Mouse (Mus musculus) E14TG2a.4 (cell line): Measurements from ENCODE around the gene Nrxn3.

Experiments
- H3K27me3 ChIP-seq: 2 replicates; pipeline ENCODE4 v1.6.1; 2014; ENCODE audit warnings: low read length, control low read depth; ENCODE audit not compliant: insufficient read depth
- H3K36me3 ChIP-seq: 2 replicates; pipeline ENCODE4 v1.6.1; 2014; ENCODE audit warnings: low read length, control low read depth; ENCODE audit not compliant: insufficient read depth
- H3K4me1 ChIP-seq: replicated peaks from 2 replicates; pipeline ENCODE4 v1.6.1; 2014; ENCODE audit warnings: low read depth, low read length, control low read depth
- H3K4me3 ChIP-seq: replicated peaks from 2 replicates; pipeline ENCODE4 v1.5.1; 2014; ENCODE audit warnings: mild to moderate bottlenecking, low read length
- H3K9me3 ChIP-seq: 2 replicates; pipeline ENCODE4 v1.6.1; 2014; ENCODE audit warnings: low read length, control low read depth
- CTCF ChIP-seq: conservative IDR thresholded peaks from 2 replicates; pipeline ENCODE4 v1.5.1; 2014; ENCODE audit warnings: low read length
- NANOG ChIP-seq: IDR thresholded peaks from 2 replicates; pipeline ENCODE4 v1.6.1; 2014; ENCODE audit warnings: borderline replicate concordance, low read length, mixed read lengths
- POU5F1 ChIP-seq: IDR thresholded peaks from 2 replicates; pipeline ENCODE4 v1.6.1; 2014; ENCODE audit warnings: low read length, borderline replicate concordance

Nrxn3 gene

GRCm38 (mm10) chr12:90260301-90260700, 1537.6 kb downstream of the Nrxn3 start:
- Histone ChIP-seq H3K4me1 (no peaks in the 10 kb centered on the region), H3K27me3 (no peaks in the 10 kb centered on the region), H3K9me3 (no peaks in the 10 kb centered on the region), H3K4me3 (no peak overlapping the region), H3K36me3 (no peaks in the 10 kb centered on the region)
- no peak for TF ChIP-seq NANOG
- no peak for TF ChIP-seq POU5F1
- no peak for TF ChIP-seq CTCF

- Histone ChIP-seq H3K36me3 (no peaks in the 10 kb centered on the region), H3K4me3 (no peak overlapping the region), H3K4me1 (no peaks in the 10 kb centered on the region), H3K27me3 (no peaks in the 10 kb centered on the region), H3K9me3 (no peaks in the 10 kb centered on the region)
- TF ChIP-seq NANOG: no peak
- TF ChIP-seq CTCF: no peak
- TF ChIP-seq POU5F1: no peak
Measured at GRCm38 (mm10) chr12:90268111-90268510, 1545.4 kb downstream of the Nrxn3 start.

- Histone ChIP-seq H3K36me3 (no peaks in the 10 kb centered on the region), H3K27me3 (no peaks in the 10 kb centered on the region), H3K9me3 (no peaks in the 10 kb centered on the region), H3K4me3 (no peak overlapping the region), H3K4me1 (no peaks in the 10 kb centered on the region)
- TF ChIP-seq POU5F1 (no peak), NANOG (no peak), CTCF (no peak)
Measured at GRCm38 (mm10) chr12:90270763-90271379, 1548.2 kb downstream of the Nrxn3 start.

- Histone ChIP-seq H3K27me3 (no peaks in the 10 kb centered on the region), H3K4me1 (no peaks in the 10 kb centered on the region), H3K36me3 (no peaks in the 10 kb centered on the region), H3K4me3 (no peak overlapping the region), H3K9me3 (no peaks in the 10 kb centered on the region)
- TF ChIP-seq NANOG (no peak), CTCF (no peak), POU5F1 (no peak)
Measured at GRCm38 (mm10) chr12:90274621-90275236, 1552.1 kb downstream of the Nrxn3 start.

GRCm38 (mm10) chr12:90281236-90281635, 1558.6 kb downstream of the Nrxn3 start:
- TF ChIP-seq POU5F1 (no peak), CTCF (no peak), NANOG (no peak)
- Histone ChIP-seq H3K4me3 (no peak overlapping the region), H3K27me3 (no peaks in the 10 kb centered on the region), H3K9me3 (no peaks in the 10 kb centered on the region), H3K4me1 (no peaks in the 10 kb centered on the region), H3K36me3 (no peaks in the 10 kb centered on the region)

GRCm38 (mm10) chr12:90283022-90283421, 1560.3 kb downstream of the Nrxn3 start:
- TF ChIP-seq POU5F1 (no peak), CTCF (no peak), NANOG (no peak)
- no peak overlapping the region for H3K4me3 ChIP-seq
- H3K9me3 ChIP-seq: no peaks in the 10 kb centered on the region
- no peaks in the 10 kb centered on the region for H3K27me3 ChIP-seq
- no peaks in the 10 kb centered on the region for H3K4me1 ChIP-seq
- H3K36me3 ChIP-seq: no peaks in the 10 kb centered on the region

- H3K4me3 ChIP-seq: no peak overlapping the region
- no peaks in the 10 kb centered on the region for H3K9me3 ChIP-seq
- H3K36me3 ChIP-seq: no peaks in the 10 kb centered on the region
- H3K27me3 ChIP-seq: no peaks in the 10 kb centered on the region
- no peaks in the 10 kb centered on the region for H3K4me1 ChIP-seq
- TF ChIP-seq POU5F1: no peak
- no peak for TF ChIP-seq NANOG
- TF ChIP-seq CTCF: no peak
Measured at GRCm38 (mm10) chr12:90302671-90303070, 1580.0 kb downstream of the Nrxn3 start.

- Histone ChIP-seq H3K36me3 (no peaks in the 10 kb centered on the region), H3K4me1 (no peaks in the 10 kb centered on the region), H3K27me3 (no peaks in the 10 kb centered on the region), H3K4me3 (no peak overlapping the region), H3K9me3 (no peaks in the 10 kb centered on the region)
- TF ChIP-seq CTCF: no peak
- TF ChIP-seq POU5F1: no peak
- TF ChIP-seq NANOG: no peak
Measured at GRCm38 (mm10) chr12:90331806-90332205, 1609.1 kb downstream of the Nrxn3 start.
